Mouse (Mus musculus): ENCODE results near the gene Fsd1l. TPM values are rescaled to one million over a fixed set of nuclear protein-coding genes. Genes with fewer than 3 reads are reported as not detected.
"Not testable (repeated sequence)": the region's sequence is repeated elsewhere in the genome, so short reads cannot be mapped to it uniquely, and the experiment has no call there.

Gene Fsd1l
- polyA plus RNA-seq, 1 experiment = 1.3 TPM

DNA sequence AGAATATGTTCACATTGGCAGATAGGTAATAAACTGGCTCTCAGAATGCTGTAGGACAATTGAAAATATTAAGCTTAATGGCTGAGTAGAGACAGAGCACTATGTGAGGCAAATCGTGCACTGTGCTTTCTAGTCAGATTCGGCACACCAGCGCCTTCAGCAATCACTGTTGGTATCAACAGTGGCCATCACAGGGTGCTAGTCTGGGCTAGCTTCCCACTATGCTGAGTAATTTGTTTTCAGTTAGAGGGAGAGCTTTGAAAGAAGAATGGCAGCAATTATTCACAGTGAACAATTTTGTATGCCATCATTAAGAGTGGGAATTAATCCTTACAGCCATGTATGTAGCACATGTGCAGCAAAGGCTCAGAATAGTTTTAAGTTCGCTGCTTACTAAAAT, 91.2 kb downstream of the Fsd1l start:
- 94% methylated on average over 4 of the region's 4 CpGs for WGBS
- no peak for DNase-seq (ENCODE audit: low read depth, low spot score)

DNA sequence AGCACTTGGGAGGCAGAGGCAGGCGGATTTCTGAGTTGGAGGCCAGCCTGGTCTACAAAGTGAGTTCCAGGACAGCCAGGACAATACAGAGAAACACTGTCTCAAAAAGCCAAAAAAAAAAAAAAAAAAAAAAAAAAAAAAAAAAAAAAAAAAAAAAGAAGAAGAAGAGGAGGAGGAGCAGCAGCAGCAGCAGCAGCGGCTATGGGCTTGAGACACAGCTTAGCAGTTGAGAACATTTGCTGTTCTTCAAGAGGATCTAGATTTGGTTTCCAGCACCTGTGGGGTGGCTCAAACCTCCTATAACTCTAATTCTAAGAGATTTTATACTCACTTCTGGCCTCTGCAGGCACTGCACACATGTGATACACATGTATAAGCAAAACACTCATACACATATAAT, 94.8 kb downstream of the Fsd1l start:
- 94% methylated on average over 2 of the region's 2 CpGs for WGBS

DNA sequence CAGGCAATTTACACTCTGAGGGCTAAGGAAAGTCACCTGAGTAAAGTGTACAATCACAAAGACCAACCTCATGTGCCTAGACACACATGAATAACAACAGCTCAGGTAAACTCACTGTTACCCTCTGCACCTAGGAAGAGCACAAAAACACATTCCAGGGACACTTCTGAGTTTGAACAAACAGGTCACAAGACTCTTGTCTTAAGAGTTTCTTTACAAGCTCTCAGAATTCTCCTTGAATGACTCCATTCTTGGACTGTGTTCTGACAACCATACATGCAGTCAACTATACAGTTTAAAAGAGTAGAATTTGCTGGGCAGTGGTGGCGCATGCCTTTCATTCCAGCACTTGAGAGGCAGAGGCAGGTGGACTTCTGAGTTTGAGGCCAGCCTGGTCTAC, 96.8 kb downstream of the Fsd1l start:
- no peak for DNase-seq (ENCODE audit: low read depth, low spot score)
- WGBS = 100% methylated on average over 1 of the region's 1 CpGs

More for the DNA sequence above, 94.8 kb downstream of the Fsd1l start:
- DNase-seq (ENCODE audit: low read depth, low spot score) = not testable (repeated sequence)

DNA sequence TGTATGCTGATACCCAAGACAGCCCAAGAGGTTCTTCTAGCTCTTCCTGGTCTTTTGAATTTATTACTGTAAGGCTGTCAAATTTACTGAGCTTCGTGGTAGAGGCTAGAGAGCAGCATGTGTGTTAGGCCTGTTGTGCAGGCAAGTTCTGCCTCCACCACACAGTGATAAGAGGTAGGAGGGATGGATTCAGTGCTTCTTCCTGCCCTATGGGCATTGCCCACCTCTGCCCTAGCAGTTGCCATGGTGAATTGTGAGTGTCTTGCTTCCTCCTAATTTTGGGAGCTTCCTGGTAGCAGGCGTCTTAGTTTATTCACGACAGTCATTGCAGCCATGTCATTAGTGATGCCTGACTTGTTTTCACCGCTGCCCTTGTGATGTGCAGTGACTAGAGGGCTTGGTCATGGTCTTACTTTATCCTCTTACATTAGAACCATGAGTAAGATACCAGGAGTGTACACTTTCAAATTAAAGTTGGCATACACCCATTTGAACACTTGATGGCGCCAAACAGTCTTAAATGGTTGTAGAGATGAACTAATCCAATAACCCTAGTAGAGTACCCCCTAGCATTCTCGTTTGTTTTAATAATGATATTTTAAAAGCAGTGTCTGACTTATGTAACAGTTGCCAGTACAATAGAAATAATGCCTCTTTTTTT, 107.8 kb downstream of the Fsd1l start:
- WGBS = 44% methylated on average over 6 of the region's 6 CpGs
- DNase-seq (ENCODE audit: low read depth, low spot score) = peak; percentile 19

DNA sequence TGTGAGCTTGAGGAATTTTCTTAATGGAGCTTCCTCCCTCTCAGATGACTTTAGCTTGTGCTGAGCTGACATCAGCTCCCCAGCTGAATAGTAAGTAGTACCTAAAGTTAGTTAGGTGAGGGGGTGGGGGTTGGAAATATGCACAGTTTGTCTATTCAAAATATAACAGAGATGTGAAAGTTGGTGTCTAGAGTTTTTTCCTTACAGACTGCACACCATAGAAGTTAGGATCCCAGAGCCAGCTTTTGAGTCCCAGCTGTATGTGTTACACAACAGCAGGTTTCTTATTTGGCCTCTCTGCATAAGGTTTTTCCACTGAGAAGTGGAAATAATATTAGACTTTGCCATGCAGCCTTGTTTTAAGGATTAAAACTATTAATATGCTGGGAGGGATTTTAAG, 118.6 kb downstream of the Fsd1l start:
- no peak for DNase-seq (ENCODE audit: low read depth, low spot score)

DNA sequence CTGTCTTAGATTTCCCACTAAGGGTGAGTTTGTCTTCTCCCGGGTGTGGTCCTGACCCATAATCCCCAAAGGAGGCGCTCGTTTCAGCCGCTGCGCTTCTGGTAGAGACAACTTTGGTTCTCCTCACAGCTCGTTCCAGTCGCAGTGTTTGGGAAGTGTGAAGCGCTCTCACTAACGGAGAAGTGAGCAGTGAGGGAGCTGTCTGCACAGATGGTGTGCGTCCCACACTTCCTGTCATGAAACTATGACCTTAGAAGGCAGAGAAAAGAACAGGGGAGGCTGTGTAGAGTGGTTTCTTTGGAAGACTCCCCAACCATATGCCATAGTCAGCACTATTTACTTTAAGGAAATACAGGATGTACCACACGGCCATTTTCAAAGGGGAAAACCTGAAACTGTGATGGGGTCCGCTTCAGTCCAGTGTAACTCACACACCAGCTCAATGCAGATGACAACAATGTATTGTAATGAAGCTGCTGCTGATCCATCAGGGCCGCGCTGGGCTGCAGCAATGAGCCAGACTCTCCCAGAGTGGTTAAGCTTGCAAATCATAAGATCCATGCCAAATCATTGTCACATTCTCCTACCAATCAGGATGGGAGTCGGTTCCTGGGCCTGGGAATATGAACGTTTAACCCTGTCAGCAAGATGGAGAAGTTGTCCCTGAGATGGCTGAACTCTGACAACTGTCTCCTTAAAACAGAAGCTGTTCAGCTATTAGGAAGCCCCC, 119.3 kb downstream of the Fsd1l start:
- 75% methylated on average over 16 of the region's 16 CpGs for WGBS
- no peak for DNase-seq (ENCODE audit: low read depth, low spot score)

Other genes starting within 250 kb of the Fsd1l start
- 41.9 and 76.7 TPM in 2 replicates for gene Slc44a1, start 191.1 kb upstream of the Fsd1l start, polyA plus RNA-seq (2012; rRNA removed)
- 2.7 and 3.5 TPM in 2 replicates for gene Fktn, start 82.5 kb downstream of the Fsd1l start, polyA plus RNA-seq (2012; rRNA removed)
- not detected in 2 replicates for gene Tal2, start 148.2 kb downstream of the Fsd1l start, polyA plus RNA-seq (2012; rRNA removed)
- gene Tmem38b, start 194.6 kb downstream of the Fsd1l start, polyA plus RNA-seq (2012; rRNA removed) = 2.5 and 2.7 TPM in 2 replicates